Mouse (Mus musculus) kidney, postnatal 10 days (tissue): ENCODE data around the gene Gpx2.
"Not testable (repeated sequence)": the region's sequence is repeated elsewhere in the genome, so short reads cannot be mapped to it uniquely, and the experiment has no call there.

ENCODE experiments used
- DNase-seq: peaks from one replicate; pipeline ENCODE4 v3.0.0; 2021; ENCODE audit warnings: mixed read lengths

Gene Gpx2

GRCm38 (mm10) chr12:76803700-76804252, 8.4 kb upstream of the Gpx2 start:
- DNase-seq = peak; percentile 71

GRCm38 (mm10) chr12:76803028-76803427, 7.7 kb upstream of the Gpx2 start:
- DNase-seq = no peak

- DNase-seq = no peak
Measured at GRCm38 (mm10) chr12:76798008-76798720, 2.8 kb upstream of the Gpx2 start.

GRCm38 (mm10) chr12:76796938-76797539, 1.7 kb upstream of the Gpx2 start:
- DNase-seq = no peak

GRCm38 (mm10) chr12:76792540-76792939, 2.8 kb downstream of the Gpx2 start:
- DNase-seq = not testable (repeated sequence)

- no peak for DNase-seq
Measured at GRCm38 (mm10) chr12:76790446-76791084, 4.8 kb downstream of the Gpx2 start.

- DNase-seq = no peak
Measured at GRCm38 (mm10) chr12:76784056-76784619, 11.2 kb downstream of the Gpx2 start.

- no peak for DNase-seq
Measured at GRCm38 (mm10) chr12:76780639-76781468, 14.5 kb downstream of the Gpx2 start.

GRCm38 (mm10) chr12:76779951-76780350, 15.4 kb downstream of the Gpx2 start:
- no peak for DNase-seq

- DNase-seq = no peak
Measured at GRCm38 (mm10) chr12:76778305-76779083, 16.9 kb downstream of the Gpx2 start.

- DNase-seq = no peak
Measured at GRCm38 (mm10) chr12:76777845-76778244, 17.5 kb downstream of the Gpx2 start.

GRCm38 (mm10) chr12:76776898-76777297, 18.5 kb downstream of the Gpx2 start:
- DNase-seq = no peak

GRCm38 (mm10) chr12:76775132-76775531, 20.2 kb downstream of the Gpx2 start:
- DNase-seq = no peak

- no peak for DNase-seq
Measured at GRCm38 (mm10) chr12:76774652-76775051, 20.7 kb downstream of the Gpx2 start.

GRCm38 (mm10) chr12:76771540-76771939, 23.8 kb downstream of the Gpx2 start:
- DNase-seq = no peak

- DNase-seq = no peak
Measured at GRCm38 (mm10) chr12:76770841-76771500, 24.4 kb downstream of the Gpx2 start.

GRCm38 (mm10) chr12:76765901-76766630, 29.3 kb downstream of the Gpx2 start:
- peak; percentile 35 for DNase-seq

GRCm38 (mm10) chr12:76765354-76765851, 30.0 kb downstream of the Gpx2 start, which contains the start of the genes Churc1 and Fntb:
Churc1 (plus strand) TSS chr12:76765538.
Fntb (plus strand) TSS chr12:76765589.
- DNase-seq = peak; percentile 95

GRCm38 (mm10) chr12:76752652-76753318, 42.6 kb downstream of the Gpx2 start:
- peak; percentile 36 for DNase-seq
